Mouse (Mus musculus) cortical plate, adult 2 months (tissue): ENCODE results near the gene Itk.

ENCODE experiments used
- CTCF ChIP-seq: fragments of 200-500 bp; IDR thresholded peaks from 2 replicates; pipeline ENCODE4 v1.5.1; 2011; ENCODE audit warnings: mild to moderate bottlenecking, control low read depth, low read length; ENCODE audit not compliant: insufficient read depth; ENCODE audit errors: extremely low read depth
- POLR2A ChIP-seq: fragments of 200-500 bp; IDR thresholded peaks from 2 replicates; pipeline ENCODE4 v1.6.1; 2011; ENCODE audit warnings: mild to moderate bottlenecking, low read length, control low read depth; ENCODE audit not compliant: insufficient read depth; ENCODE audit errors: extremely low read depth

DNA sequence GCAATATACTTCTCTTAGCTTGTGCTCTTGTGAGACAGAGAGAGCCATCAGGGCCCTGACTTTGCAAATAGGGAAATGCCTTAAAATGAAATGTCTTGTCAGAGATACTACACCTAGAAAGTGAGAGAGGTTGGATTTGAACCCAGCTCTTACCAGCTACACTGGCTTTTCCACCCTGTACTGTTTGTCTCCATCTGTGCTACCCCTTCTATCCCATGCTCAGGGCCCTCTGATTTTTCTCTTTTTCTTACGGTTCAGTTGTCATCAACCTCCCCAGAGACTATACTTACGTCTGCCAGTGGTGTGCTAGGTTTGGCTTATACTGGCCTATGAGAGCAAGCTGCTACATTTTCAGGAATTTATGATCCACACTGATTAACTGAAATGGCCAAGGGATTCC is 4.4 kb downstream of the Itk start:
- TF ChIP-seq POLR2A: no peak
- TF ChIP-seq CTCF: no peak
